Mouse (Mus musculus) G1E (cell line): ENCODE measurements around the gene Mafk. TPM values are rescaled to one million over a fixed set of nuclear protein-coding genes. Genes with fewer than 3 reads are reported as not detected.
"Not testable (repeated sequence)": the region's sequence is repeated elsewhere in the genome, so short reads cannot be mapped to it uniquely, and the experiment has no call there.

Experiments used
- ATAC-seq: 2 replicates; pipeline ENCODE4 v1.8.0; 2016; ENCODE audit warnings: mild to moderate bottlenecking; ENCODE audit not compliant: insufficient number of reproducible peaks, poor library complexity, low FRiP score, severe bottlenecking; ENCODE audit errors: extremely low read depth
- DNase-seq: peaks from one replicate; pipeline ENCODE4 v3.0.0; 2012; ENCODE audit warnings: low spot score
- H3K27me3 ChIP-seq: 2 replicates; pipeline ENCODE4 v1.6.1; 2012; ENCODE audit warnings: mild to moderate bottlenecking, low read length, inconsistent platforms; ENCODE audit not compliant: insufficient read depth
- H3K36me3 ChIP-seq: replicated peaks from 2 replicates; pipeline ENCODE3; 2012; ENCODE audit warnings: mild to moderate bottlenecking, inconsistent platforms
- H3K4me1 ChIP-seq: 2 replicates; pipeline ENCODE4 v1.6.1; 2012; ENCODE audit warnings: low read depth, low read length, inconsistent platforms, mixed read lengths; ENCODE audit not compliant: insufficient read depth
- H3K4me3 ChIP-seq: 2 replicates; pipeline ENCODE4 v1.5.1; 2012; ENCODE audit warnings: low read depth, mild to moderate bottlenecking, inconsistent platforms, low read length, moderate library complexity, mixed read lengths
- H3K9me3 ChIP-seq: replicated peaks from 2 replicates; pipeline ENCODE4 v1.6.1; 2012; ENCODE audit warnings: inconsistent platforms
- CTCF ChIP-seq: IDR thresholded peaks from 2 replicates; pipeline ENCODE4 v1.5.1; 2012; ENCODE audit warnings: low read depth, low read length, inconsistent platforms, mixed read lengths
- GATA1 ChIP-seq: IDR thresholded peaks from 2 replicates; pipeline ENCODE4 v1.6.1; 2012; ENCODE audit warnings: borderline replicate concordance, low read length, inconsistent platforms, mixed read lengths
- GATA2 ChIP-seq: IDR thresholded peaks from 2 replicates; pipeline ENCODE4 v1.6.1; 2012; ENCODE audit warnings: low read depth, low read length, inconsistent platforms, borderline replicate concordance
- POLR2AphosphoS5 ChIP-seq: IDR thresholded peaks from 2 replicates; pipeline ENCODE4 v1.6.1; 2012; ENCODE audit warnings: low read depth, low read length, inconsistent platforms; ENCODE audit not compliant: insufficient replicate concordance
- TAL1 ChIP-seq: conservative IDR thresholded peaks from 2 replicates; pipeline ENCODE4 v1.6.1; 2012; ENCODE audit warnings: low read depth, low read length, inconsistent platforms, mixed read lengths
- polyA plus RNA-seq: library from polyadenylated mRNA; stranded (reverse); fragments of >175 nt; gene quantifications from 2 replicates; pipeline ENCODE4 v1.2.3, GENCODE M21; 2012
- total RNA-seq, 2 experiments: library from RNA; stranded (forward) in 1 of 2; stranded (reverse) in 1 of 2; fragments of 200-1000 nt in 1 of 2; fragments of >200 nt in 1 of 2; fragmentation: Nextera tagmentation in 1 of 2; gene quantifications; 2 replicates each; pipeline ENCODE4 v1.2.3; 2014 to 2017

Mafk gene
- 6.6 and 14.6 TPM in 2 replicates for total RNA-seq (2014; fragmentation: Nextera tagmentation)
- total RNA-seq (2017) = 24.9 and 30.9 TPM in 2 replicates
- polyA plus RNA-seq = 34.5 and 39.6 TPM in 2 replicates

- H3K4me3 ChIP-seq = peak within 1 kb of the TSS; percentile 96
- DNase-seq = peak; percentile 94
- no peak for TF ChIP-seq GATA1
Observed at GRCm38 (mm10) chr5:139791227-139792158, at the start of gene Mafk. TSS of gene Mafk (plus strand) at chr5:139791513.

GRCm38 (mm10) chr5:139742640-139743039 lies 48.7 kb upstream of the Mafk start:
- Histone ChIP-seq H3K27me3 (peaks cover 14% of the 10 kb centered on the region), H3K4me1 (peaks cover 56% of the 10 kb centered on the region)
- ATAC-seq, DNase-seq, H3K9me3 ChIP-seq, H3K36me3 ChIP-seq, H3K4me3 ChIP-seq: not testable (repeated sequence)

More at GRCm38 (mm10) chr5:139791227-139792158, at the start of gene Mafk:
- Histone ChIP-seq H3K27me3 (peaks cover 14% of the 10 kb centered on the region), H3K4me1 (peaks cover 67% of the 10 kb centered on the region), H3K36me3 (peaks cover 40% of the 10 kb centered on the region), H3K9me3 (no peaks in the 10 kb centered on the region)
- peak; percentile 74 for ATAC-seq

DNA sequence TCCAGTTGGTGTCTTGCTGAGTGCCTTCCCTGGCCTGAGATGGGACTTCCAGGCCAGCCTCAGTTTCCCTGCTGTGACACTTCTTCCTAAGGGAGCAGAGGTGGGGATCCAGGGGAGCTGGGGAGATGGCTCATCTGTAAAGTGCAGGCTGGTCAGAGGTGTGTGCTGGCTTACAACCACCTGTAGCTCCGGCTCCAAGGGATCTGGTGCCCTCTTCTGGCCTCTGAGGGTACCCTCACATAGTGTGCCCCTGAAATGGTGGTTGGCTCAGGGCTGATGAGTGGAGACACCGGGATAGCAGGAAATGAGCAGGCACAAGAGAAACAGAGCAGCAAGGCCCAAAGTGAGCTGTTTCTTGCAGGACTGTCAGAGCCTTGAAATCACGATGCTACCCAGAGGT lies 45.5 kb upstream of the Mafk start:
- peaks cover 25% of the 10 kb centered on the region for H3K27me3 ChIP-seq
- DNase-seq (peak; percentile 68), ATAC-seq (peak; percentile 52; the same call in 1 of the 2 replicates)
- TF ChIP-seq CTCF (peak; percentile 82), POLR2AphosphoS5 (no peak), GATA1 (no peak)
- peaks cover 31% of the 10 kb centered on the region for H3K4me1 ChIP-seq
- no peak overlapping the region for H3K4me3 ChIP-seq
- peaks cover 14% of the 10 kb centered on the region for H3K36me3 ChIP-seq
- no peaks in the 10 kb centered on the region for H3K9me3 ChIP-seq

DNA sequence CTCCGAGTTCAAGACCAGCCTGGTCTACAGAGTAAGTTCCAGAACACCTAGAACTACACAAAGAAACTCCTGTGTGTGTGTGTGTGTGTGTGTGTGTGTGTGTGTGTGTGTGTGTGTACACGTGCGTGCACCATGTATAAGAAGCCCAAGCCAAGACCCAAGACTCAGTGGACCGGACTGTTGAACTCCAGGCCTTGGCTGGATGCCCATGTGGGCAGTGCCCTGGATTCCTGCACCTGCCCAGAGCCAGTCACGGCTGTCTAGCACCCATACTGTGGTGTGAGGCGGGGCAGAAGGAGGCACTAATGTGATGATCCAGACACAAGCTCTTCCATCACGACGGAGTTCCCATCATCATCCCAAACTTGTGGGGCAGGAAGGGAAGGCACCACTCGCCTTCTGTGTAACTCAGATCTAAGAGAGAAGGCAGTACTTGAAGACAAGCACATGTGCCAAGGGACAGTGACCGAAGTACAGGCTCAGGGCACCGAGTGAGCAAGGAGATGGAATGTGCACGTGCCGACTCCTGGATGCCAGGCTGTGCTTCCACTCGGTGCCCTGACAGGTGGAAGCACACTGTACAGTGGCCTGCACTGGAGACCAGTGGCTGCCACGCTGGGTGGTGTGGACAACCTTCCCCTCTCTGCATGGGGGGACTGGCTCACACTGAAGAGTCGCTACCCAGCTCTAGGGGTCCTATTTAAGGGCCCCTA lies 41.7 kb upstream of the Mafk start:
- TF ChIP-seq CTCF (no peak), GATA1 (no peak), TAL1 (no peak), GATA2 (no peak), POLR2AphosphoS5 (no peak)
- Histone ChIP-seq H3K27me3 (peaks cover 21% of the 10 kb centered on the region), H3K4me3 (no peak overlapping the region), H3K36me3 (peaks cover 52% of the 10 kb centered on the region), H3K4me1 (peaks cover 16% of the 10 kb centered on the region), H3K9me3 (no peaks in the 10 kb centered on the region)
- no peak for DNase-seq
- ATAC-seq = no peak

GRCm38 (mm10) chr5:139750535-139750934 lies 40.8 kb upstream of the Mafk start:
- DNase-seq (peak; percentile 52), ATAC-seq (no peak)
- TF ChIP-seq GATA2 = no peak
- peak; percentile 92 for TF ChIP-seq CTCF
- Histone ChIP-seq H3K36me3 (peaks cover 62% of the 10 kb centered on the region), H3K4me3 (no peak overlapping the region), H3K27me3 (peaks cover 21% of the 10 kb centered on the region), H3K4me1 (peaks cover 12% of the 10 kb centered on the region), H3K9me3 (no peaks in the 10 kb centered on the region)

DNA sequence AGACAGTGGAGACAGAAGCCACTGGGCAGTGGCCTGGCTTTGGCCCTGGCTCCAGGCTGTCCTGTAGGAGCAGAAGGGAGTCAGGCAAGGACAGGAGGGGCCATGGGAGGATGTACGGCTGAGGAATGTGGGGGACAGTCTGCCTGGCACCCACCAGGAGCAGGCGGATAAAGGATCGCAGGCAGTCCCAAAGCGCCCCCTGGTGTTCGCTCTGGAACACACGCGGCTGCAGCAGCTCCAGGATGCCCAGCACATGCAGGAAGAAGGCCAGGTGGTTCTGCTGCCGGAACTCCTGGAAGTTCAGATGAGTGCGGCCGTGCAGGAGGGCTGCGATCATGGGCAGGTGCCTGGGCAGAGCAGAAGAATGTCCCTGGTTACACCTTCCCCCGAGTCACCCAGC lies 36.6 kb upstream of the Mafk start:
- no peak for ATAC-seq
- H3K9me3 ChIP-seq = no peaks in the 10 kb centered on the region
- peaks cover 8% of the 10 kb centered on the region for H3K4me1 ChIP-seq
- peak; percentile 52 for DNase-seq
- peaks cover 100% of the 10 kb centered on the region for H3K36me3 ChIP-seq
- no peak for TF ChIP-seq TAL1
- TF ChIP-seq CTCF = peak; percentile 80
- H3K4me3 ChIP-seq = no peak overlapping the region
- no peaks in the 10 kb centered on the region for H3K27me3 ChIP-seq

GRCm38 (mm10) chr5:139756135-139756534 lies 35.2 kb upstream of the Mafk start:
- no peaks in the 10 kb centered on the region for H3K27me3 ChIP-seq
- H3K4me3 ChIP-seq = no peak overlapping the region
- no peaks in the 10 kb centered on the region for H3K9me3 ChIP-seq
- peaks cover 8% of the 10 kb centered on the region; the same call in 1 of the 2 replicates for H3K4me1 ChIP-seq
- TF ChIP-seq CTCF (no peak), GATA1 (no peak), GATA2 (no peak), POLR2AphosphoS5 (no peak), TAL1 (no peak)
- H3K36me3 ChIP-seq = peaks cover 100% of the 10 kb centered on the region
- DNase-seq (no peak), ATAC-seq (no peak)
